Mouse (Mus musculus) right cerebral cortex, postnatal 14 days (tissue): Measurements from ENCODE around the gene Fmod.

ENCODE experiments used
- DNase-seq: peaks from one replicate; pipeline ENCODE4 v3.0.0; 2022

Fmod gene

DNA sequence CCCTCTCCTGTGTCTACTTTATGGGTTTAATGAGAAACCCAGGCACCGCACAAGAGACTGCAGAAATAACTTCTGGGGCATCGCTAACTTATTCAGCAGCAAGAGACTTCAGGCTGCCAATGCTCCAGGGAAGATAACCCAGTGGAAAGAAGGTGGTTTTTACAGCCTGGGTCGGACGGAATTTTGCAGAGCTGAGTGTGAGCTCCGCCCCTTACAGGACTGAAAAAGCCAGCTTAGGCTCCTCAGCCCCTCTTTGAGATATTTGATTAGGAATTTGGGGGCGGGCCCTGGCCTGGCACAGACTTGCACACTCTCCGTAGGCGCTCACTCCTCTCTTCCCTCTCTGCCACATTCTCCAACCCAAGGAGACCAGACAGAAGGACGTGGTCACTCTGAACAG is at the start of gene Fmod:
Fmod (plus strand) TSS at position 83 of the 400 bp plus-strand sequence.
- DNase-seq = no peak

DNA sequence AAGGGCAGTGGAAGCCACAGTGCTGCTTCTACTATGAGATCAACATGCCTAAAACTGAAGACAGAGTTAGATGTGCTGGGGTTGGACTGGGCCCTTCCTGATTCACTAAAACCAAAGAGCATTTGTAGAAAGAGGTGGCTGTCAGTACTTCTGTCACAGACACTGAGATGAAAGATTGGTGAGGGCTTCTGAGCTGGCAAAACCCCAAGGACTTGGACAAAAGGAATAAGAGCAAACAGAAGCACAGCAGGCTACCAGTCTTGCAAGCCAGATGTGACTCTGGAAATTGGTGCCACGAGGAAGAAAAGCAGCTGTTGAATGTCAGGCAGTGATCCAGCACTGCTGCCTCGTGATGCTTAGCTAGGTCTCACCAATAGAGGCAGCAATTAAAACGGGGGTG is 48.2 kb upstream of the Fmod start:
- no peak for DNase-seq

DNA sequence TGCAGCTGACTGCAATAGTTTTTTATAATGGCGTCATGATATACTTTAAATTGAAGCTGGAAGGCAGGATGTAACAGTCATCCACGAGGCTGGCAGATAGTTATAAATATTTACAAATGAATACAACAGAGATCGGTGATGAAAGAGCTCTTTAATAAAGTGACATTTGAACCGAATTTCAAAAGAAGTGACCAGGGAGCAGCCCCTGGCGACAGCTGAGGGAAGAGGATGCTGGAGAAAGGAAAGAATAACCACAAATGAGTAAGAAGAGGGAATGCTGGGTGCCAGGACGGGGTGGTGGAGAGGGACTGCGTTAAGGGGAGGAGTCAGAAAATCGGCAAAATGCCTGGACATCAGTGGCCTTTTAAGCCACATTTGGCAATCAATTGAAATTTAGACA is 45.8 kb upstream of the Fmod start:
- no peak for DNase-seq

DNA sequence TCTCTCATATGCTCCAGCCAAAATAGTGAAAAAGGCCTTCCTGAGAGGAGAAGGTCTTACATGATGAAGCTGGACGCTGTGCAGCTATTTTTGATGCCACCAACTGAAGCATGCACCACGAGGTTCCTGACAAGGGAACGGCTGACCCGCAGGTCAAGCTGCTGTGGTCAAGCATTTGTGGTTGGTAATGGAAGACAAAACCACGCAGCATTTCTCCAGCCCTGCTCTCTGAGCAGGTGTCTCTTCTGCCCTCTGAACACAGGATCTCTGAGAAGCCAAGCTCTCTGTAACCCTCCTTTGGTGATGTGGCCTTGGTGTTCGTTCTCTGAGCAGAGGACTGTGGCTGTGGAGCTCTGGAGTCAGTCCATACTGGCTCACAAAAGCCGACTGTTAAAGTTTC is 31.6 kb upstream of the Fmod start:
- DNase-seq = no peak

DNA sequence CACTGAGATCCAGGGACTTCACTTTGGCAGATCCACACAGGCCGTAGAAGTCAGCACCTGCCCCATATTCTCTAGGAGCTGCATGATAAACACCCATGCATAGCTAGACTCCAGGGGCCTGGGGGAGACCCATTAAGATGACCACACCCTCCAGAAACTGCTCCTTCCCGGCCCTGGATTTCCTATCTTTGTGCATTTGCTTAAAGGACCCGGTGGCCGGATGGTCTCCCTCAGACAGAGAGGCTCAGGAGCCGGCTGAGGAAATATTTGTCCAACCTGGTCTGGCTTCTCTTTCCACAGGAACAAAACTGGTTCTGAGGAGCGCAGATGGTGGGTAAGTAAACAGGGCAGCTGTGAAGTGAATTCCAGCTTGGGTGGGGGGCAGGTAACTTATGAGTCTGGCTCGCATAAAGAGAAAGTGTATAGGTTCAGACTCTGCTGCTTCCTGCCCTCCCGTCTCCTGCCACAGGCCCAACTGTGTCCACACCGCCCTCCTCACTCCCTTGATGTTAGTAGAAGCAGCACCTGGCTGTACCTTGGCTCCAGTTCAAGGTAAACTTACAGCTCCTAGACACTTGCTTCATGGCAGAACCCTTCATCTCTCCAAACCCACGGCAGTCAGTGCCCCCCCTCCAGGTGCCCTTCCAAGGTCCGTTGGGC is 30.8 kb upstream of the Fmod start:
- DNase-seq = no peak

DNA sequence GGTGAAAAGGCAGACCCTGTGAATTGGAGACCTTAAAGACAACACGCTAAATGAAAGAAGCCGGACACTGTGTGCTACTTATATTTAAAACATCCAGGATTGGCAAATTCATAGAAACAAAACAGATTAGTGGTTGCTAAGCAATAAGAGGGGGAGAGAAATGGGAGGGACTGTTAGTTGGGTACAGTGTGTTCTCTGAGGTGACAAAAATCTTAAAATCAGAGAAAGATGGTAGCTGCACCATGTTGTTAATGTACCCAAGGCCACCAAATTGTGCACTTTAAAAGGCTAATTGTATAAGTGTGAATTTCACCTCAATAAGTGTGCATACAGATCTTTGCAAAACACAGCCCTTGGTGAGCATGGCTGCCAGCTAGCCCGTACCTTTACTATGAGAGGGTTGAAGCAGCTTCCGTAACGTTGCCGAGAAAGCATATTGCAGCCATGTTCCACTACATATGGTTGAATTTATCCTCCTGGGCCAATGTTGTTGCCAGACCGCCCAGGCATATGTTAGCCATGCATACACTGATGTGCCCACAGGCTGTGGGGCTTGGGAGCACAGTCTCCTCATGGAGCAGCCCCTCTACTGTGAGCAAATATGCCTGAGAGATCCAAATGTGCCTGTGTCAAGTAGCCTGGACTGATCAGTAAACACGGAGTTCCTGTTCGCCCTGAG is 12.6 kb upstream of the Fmod start:
- no peak for DNase-seq

DNA sequence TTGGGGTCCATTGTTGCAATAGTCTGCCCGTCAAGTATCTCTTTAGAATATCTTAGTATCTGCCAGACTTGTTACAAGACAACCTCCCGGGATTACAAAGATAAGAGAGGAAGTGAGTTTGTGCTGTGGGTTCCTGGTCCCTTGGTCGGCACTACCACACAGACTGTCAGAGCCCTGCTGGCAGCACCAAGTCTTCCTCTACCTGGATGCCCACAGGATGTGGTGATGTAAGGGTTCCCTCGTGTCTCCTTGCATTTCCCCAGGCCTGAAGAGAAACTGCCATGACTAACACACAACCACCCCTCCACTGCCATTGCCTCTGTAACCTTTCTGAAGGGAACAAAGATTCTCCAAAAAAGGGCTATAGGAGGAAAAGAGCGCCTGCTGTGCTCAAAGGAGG is 11.1 kb upstream of the Fmod start:
- no peak for DNase-seq

DNA sequence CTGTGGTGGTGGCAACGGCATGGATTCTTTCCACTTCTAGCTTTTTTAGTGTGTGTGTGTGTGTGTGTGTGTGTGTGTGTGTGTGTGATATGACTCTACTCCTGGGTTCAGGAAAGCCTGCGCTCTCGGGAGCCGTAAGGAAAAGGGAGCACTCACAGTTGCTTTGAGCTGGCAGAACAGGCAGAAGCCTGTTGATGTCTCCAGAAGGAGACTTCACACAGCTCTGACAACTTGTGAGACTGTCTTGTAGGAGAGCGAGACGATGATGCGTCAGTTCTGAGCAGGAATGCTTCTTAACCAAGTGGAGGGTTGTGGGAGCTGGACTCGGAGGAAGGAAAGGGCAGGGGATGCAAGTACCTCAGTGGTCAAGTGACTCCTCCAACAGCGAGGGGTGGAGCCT is 10.3 kb upstream of the Fmod start:
- DNase-seq = no peak

DNA sequence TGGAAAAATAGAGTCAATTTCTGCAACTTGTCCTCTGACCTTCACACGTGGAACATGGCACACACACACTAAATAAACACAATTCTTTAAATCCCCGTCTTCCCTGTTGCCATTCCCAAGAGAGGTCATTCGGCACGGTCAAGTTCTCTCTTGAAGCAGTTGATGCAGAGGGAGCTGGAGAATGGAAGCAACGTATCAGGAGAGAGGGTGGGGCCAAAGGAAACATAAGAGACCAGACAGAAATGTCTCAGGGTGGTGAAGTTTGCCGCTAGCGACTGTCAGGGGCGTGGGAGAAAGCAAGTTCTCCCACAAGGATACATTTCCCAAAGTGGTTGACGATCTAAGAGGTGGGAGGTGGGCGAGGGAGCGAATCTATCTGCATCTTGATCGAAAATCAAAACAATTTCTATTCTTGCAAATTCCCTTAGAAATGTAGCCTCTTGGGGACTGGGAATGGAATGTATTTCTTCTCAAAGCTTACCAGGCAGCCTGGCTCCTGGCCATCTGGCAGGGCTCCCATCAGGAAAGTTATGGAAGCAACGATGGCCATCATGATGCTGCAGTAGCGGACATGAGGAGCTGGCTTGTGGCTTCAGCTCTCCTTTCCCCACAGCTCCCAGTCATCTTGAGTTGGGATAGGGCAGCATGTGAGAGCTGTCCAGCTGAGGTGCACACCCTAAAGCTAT is 8.8 kb upstream of the Fmod start:
- DNase-seq = peak; percentile 77

DNA sequence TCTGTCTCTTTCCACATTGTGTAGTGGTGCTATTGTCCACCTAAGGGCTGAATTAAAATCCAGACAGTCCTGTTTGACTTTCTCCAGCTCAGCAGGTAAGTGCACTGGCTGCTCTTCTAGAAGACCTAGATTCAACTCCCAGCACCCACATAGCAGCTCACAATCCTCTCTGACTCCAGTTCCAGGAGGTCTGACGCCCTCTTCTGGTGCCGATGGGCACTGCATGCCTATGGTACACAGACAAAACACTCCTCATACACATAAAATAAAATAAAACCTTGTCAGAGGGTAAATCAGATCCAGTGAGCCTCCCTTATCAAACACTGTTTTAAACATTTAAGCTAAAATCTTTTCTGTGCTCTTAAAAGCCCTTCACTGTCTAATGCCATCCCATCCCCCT is 562 bp upstream of the Fmod start:
- DNase-seq = no peak

DNA sequence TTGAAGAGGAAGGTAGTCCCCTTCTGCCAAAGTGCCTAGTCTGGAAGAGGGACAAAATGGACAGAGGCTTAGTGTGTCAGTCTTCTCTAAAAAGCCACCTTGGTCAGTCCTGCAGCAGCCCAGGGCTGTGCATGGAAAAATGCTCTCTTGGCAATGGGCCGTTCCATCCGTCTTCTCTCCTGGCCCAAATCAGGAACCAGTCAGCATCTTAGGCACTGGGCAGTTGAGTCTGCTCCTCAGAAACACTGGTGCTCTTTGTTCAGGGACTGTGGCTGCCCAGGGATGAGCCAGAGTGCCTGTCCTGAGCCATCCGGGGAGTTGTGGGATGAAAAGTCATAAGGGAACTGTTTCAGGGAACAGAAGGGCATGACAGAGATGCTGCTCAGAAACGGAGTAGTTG is 1.3 kb downstream of the Fmod start:
- DNase-seq = no peak

DNA sequence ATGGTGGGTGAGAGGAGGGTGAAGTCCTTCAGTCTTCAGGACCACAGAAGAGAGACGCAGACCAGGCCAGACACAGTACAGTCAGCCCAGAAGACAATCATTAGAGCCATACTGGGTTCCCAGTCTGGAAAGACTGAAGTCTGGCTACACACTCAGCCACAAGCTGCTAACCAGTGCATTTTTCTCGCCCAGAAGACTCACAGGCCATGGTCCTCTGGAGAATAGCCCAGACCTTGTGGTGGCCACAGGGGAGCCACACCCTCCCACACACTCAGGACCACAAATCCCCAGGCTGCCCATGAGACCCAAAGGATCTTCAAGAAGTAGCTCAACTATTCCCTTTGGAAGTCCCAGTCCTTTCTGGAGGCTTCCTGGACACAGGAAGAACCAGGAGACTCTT is 2.3 kb downstream of the Fmod start:
- DNase-seq = no peak

DNA sequence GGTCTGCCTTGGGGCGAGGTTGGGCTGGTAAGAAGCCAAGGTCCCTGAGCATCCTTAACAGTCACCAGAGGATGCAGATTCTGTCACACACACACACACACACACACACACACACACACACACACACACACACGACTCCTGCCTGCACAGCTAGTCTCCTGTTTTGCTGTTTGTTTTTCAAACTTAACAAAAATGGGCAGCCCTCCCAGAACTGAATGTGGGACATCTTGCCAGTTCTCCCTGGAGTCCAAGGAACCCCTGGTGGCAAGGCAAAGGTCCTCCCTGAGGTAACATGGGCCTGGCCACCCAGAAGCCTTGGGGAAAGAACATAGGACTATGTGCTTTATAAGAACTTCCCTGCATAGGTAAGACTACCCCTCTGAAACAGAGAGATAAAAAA is 4.8 kb downstream of the Fmod start:
- DNase-seq = no peak

DNA sequence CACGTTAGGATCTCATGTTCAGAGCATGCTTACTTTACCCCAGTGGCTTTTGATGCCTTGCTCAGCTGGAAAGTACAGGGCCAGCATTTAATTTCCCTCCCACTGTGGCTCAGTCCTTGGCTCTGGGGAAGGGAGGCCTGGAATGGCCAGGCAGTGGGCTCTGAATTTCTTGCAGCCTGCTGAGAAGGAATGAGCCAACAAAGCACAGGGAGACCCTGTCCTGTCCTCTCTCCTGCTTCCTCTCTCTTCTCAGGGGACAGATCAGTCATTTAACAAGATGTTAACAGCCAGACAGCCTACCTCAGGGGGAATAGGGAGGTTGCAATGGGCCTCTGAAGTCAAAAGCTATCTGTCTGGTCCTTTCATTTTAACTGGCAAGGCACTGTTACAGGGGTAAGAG is 5.3 kb downstream of the Fmod start:
- no peak for DNase-seq

DNA sequence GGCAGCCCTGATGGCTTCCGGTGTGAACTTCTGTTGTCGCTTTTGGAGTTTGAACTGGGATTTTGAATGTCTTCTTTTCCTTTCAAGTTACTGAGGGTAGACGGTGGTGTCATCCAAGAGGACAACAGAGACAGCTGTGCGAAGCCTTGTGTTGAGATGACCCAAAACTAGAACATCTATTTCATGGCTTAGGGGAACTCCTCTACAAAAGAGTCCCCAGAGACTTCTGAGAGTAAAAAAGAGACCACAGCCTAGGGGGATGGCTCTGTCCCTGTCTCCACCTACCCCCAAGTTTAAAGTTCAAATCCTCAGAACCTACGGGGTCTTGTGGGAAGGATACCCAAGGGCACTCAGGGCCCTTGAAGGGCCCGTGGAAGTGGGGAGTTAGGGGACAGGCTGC is 7.8 kb downstream of the Fmod start:
- no peak for DNase-seq

DNA sequence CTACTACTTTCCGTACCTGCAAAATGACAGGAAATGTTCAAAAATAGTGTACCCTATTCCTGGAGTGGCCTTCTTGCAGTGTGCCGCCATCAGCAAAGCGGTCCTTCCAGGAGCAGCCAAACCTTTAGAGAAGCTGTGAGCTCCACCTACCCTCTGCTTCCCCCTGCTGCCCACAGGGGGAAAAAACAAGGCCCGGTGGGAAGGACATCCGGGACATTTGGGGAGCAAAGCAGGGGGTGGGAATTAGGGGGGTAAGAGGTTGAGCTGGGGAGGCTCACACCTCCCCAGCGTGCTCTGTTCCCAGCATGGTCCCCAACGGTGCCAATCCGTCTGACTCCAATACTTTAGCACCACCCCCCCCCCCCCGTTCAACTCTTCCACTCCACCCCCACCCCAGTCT is 8.9 kb downstream of the Fmod start:
- DNase-seq = peak; percentile 82

DNA sequence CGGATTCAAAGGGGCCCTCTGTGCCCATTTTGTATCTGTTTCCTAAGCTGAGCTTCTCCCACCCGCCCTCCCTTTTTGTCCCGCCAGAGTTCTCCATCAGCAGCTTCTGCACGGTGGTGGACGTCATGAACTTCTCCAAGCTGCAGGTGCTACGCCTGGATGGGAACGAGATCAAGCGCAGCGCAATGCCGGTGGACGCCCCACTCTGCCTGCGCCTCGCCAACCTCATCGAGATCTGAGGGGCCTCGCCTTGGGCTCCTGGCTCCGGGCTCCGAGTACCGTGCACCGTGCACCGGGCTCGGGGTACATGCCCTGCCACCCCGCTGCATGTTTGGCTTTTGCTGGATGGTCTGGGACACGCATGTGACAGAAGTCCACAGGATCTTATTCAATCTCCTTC is 9.3 kb downstream of the Fmod start:
- no peak for DNase-seq

DNA sequence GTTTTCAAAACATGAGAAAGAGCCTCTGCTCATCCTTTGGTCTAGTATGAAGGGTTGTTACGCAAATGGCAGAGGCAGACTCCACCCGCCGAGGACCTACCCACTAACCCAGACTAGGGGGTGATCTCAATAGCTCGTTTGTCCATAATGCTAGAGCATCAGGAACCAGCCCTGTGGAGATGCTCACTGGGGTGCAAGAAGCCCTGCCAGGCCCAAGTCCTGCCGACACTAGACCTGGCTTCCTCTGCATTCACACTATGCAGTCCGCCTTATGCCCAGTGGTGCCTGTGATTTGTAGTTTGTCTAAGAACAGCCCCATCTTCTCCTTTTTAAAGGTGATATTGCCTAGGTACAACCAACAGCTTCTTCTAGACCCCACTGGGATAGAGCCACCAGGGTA is 10.4 kb downstream of the Fmod start:
- DNase-seq = no peak

DNA sequence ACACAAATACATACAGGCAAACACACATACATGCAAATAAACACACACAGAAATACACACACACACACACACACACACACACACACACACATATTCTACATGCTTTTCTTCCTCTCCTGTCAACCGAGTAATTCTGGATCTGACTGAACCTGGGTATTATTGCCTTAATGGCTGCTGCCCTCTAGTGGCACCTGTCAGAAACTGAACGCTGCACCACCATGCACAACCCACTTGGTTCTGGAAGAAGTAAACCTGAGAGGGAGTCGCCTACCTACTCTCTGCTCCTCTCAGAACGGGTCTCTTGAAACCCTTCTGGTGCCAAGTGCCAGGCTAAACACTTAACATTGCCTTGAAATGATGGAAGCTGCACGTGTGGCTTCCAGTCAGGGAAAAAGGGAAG is 11.7 kb downstream of the Fmod start:
- DNase-seq = peak; percentile 74

DNA sequence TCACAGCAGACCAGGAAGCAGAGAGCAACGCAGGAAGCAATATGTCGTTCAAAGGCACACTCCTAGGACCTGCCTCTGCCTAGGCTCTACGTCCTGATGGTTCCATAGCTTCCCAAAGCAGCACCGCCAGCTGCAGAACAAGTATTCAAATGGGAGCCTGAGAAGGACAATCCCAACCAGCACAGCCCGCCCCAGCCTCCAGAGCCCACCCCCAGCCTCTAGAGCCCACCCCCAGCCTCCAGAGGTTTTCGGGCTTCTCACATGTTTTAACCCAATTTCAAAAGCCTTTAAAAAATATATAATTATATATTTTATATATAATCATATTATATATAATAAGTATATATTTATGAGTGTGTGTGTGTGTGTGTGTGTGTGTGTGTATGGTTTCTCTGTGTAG is 12.5 kb downstream of the Fmod start:
- no peak for DNase-seq

DNA sequence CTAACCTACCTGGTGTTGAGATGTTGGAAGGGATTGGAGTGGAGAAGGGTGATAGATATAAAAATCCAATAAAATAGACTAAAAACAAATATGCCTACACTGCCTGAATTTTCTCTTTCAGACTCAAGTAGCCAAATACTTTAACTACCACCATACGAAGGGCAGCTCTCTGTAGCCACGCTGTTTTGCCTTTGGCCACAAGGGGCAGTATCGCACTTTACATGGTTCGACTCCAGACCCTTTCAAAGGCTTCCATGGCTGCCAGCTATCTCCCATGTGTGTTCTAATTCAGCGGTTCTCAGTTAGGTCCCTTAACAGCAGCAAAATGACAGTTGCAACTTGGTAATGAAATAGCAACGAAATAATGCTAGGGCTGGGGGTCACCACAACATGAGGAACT is 16.2 kb downstream of the Fmod start:
- DNase-seq = peak; percentile 87

DNA sequence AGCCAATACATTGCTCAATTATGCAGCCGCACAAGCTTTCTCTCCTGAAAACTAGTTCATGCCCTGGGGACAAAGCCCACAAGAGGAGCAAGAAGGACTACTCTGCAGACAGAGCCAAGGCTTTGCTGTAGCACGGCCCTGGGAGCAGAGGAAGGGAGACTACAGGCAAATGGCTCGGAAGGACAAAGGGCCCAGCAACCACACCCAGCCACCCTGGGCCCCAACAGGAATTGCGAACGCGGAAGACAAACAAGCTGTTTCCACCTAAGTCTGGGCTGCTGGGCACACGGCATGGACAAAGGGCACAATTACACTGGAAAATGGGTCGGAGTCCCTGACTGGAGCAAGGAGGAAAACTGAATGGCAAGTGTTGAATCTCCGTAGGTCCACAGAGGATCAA is 18.0 kb downstream of the Fmod start:
- DNase-seq = no peak

DNA sequence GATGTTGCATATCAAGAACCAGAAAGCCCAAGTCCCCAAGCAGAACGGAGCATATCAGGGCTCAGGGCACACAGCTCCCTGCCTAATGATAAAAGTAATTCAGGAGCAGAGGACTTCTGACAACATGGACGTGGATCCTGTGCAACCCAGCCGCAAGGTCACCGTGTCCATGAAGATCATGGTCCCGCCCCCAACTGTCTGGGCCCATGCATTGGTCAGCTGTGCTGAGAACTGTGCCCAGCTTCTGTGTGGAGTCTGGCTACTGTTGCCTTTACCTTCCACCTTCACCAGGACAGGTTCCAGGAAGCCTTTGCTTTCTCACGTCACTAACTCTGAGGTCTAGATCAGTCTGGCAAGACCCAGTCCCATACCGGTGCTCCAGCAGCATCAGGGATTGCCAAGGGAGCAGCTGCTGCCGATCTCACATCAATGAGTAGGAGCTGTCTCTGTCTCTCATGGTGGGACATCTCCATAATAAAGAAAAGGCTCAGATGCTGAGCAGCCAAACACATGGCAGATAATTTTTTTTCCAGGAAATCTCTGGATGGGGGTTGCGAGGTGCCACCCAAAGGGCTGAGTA is 18.7 kb downstream of the Fmod start:
- DNase-seq = no peak

DNA sequence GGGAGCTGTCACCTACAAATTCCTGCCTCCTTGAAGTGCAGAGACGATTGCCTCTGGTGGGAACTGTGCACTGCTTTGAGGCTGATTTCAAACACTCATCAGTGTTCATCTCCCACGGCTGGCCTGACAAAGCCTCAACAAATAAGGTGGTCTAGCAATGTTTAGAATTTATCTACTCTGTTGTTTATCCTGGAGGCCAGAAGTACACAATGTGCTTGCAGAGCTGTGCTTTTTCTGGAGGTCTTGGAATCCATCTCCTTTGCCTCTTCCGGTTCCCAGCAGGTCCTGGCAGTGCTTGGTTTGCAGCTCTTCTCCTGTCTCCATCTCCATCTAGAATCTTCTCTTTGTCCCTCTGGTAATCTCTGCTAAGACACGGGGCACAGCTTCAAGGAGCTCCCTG is 19.2 kb downstream of the Fmod start:
- no peak for DNase-seq
